Mouse (Mus musculus) T-cell, adult 2 months (primary cell): ENCODE data around the gene Ppp1r37.
"Not testable (repeated sequence)": the region's sequence is repeated elsewhere in the genome, so short reads cannot be mapped to it uniquely, and the experiment has no call there.

Experiments used
- DNase-seq: peaks from one replicate; pipeline ENCODE4 v3.0.0; 2022; ENCODE audit warnings: low spot score

The Ppp1r37 gene

GRCm38 (mm10) chr7:19534676-19535075, 28.2 kb downstream of the Ppp1r37 start:
- no peak for DNase-seq

- DNase-seq: no peak
Measured at GRCm38 (mm10) chr7:19532240-19532639, 30.6 kb downstream of the Ppp1r37 start.

GRCm38 (mm10) chr7:19531077-19531476, 31.8 kb downstream of the Ppp1r37 start:
- no peak for DNase-seq

- no peak for DNase-seq
Measured at GRCm38 (mm10) chr7:19525105-19525481, 37.8 kb downstream of the Ppp1r37 start.

- no peak for DNase-seq
Measured at GRCm38 (mm10) chr7:19524420-19525104, 38.3 kb downstream of the Ppp1r37 start.

- DNase-seq: peak; percentile 16
Measured at GRCm38 (mm10) chr7:19523757-19524419, 39.0 kb downstream of the Ppp1r37 start.

GRCm38 (mm10) chr7:19523017-19523756, 39.7 kb downstream of the Ppp1r37 start:
- DNase-seq: no peak

GRCm38 (mm10) chr7:19520032-19520431, 42.8 kb downstream of the Ppp1r37 start:
- DNase-seq: no peak

GRCm38 (mm10) chr7:19517652-19518365, 45.1 kb downstream of the Ppp1r37 start, which contains the start of gene Nkpd1:
Gene Nkpd1 (plus strand): TSS chr7:19517838.
- no peak for DNase-seq

- no peak for DNase-seq
Measured at GRCm38 (mm10) chr7:19512353-19512752, 50.5 kb downstream of the Ppp1r37 start.

GRCm38 (mm10) chr7:19511934-19512333, 50.9 kb downstream of the Ppp1r37 start:
- not testable (repeated sequence) for DNase-seq

- no peak for DNase-seq
Measured at GRCm38 (mm10) chr7:19509786-19510185, 53.1 kb downstream of the Ppp1r37 start.

- no peak for DNase-seq
Measured at GRCm38 (mm10) chr7:19508924-19509568, 53.8 kb downstream of the Ppp1r37 start.

GRCm38 (mm10) chr7:19508150-19508923, 54.5 kb downstream of the Ppp1r37 start, which contains the start of the genes Bloc1s3 and Trappc6a:
Gene Bloc1s3 (minus strand): TSS chr7:19508367.
Gene Trappc6a (plus strand): TSS chr7:19508395.
- DNase-seq: peak; percentile 84

GRCm38 (mm10) chr7:19507612-19507981, 55.3 kb downstream of the Ppp1r37 start:
- DNase-seq: no peak

GRCm38 (mm10) chr7:19506969-19507611, 55.8 kb downstream of the Ppp1r37 start:
- peak; percentile 37 for DNase-seq

GRCm38 (mm10) chr7:19506326-19506725, 56.5 kb downstream of the Ppp1r37 start:
- no peak for DNase-seq

- peak; percentile 47 for DNase-seq
Measured at GRCm38 (mm10) chr7:19503481-19504068, 59.3 kb downstream of the Ppp1r37 start.

- DNase-seq: no peak
Measured at GRCm38 (mm10) chr7:19501658-19502057, 61.2 kb downstream of the Ppp1r37 start.
